Mouse (Mus musculus) CH12.LX (cell line): ENCODE data around the gene Osbpl3. TPM values are rescaled to one million over a fixed set of nuclear protein-coding genes. Genes with fewer than 3 reads are reported as not detected.

Experiments
- DNase-seq: peaks from one replicate; pipeline ENCODE4 v3.0.0-alpha.2; 2013; ENCODE audit errors: extremely low read depth
- H3K27ac ChIP-seq: 2 replicates; pipeline ENCODE4 v1.5.1; 2012; ENCODE audit warnings: low read depth, mild to moderate bottlenecking, control low read depth, moderate library complexity; ENCODE audit not compliant: insufficient read depth
- H3K27me3 ChIP-seq: replicated peaks from 2 replicates; pipeline ENCODE3; 2012; ENCODE audit warnings: inconsistent platforms
- H3K36me3 ChIP-seq, 2 experiments: replicated peaks in 1 of 2; 2 replicates each; pipeline versions ENCODE3 to v1.6.1; 2012; ENCODE audit warnings: inconsistent platforms in 1 of 2, low read length in 1 of 2, mild to moderate bottlenecking in 1 of 2, mixed read lengths in 1 of 2, moderate library complexity in 1 of 2; ENCODE audit not compliant: control insufficient read depth in 1 of 2, insufficient read depth in 1 of 2
- H3K4me1 ChIP-seq, 2 experiments: 2 replicates each; pipeline ENCODE4 v1.6.1; 2012; ENCODE audit warnings: inconsistent platforms in 1 of 2, moderate library complexity in 1 of 2; ENCODE audit not compliant: insufficient read depth in 2 of 2, control insufficient read depth in 1 of 2
- H3K4me2 ChIP-seq: 2 replicates; pipeline ENCODE4 v1.6.1; 2012; ENCODE audit warnings: low read depth, mild to moderate bottlenecking, control low read depth; ENCODE audit not compliant: poor library complexity, insufficient read depth, severe bottlenecking
- H3K4me3 ChIP-seq, 3 experiments: fragments of 150-350 bp in 1 of 3; sonication (generic) in 1 of 3; replicated peaks in 1 of 3; 2 replicates each; pipeline versions ENCODE3 to v1.5.1; 2011 to 2012; ENCODE audit warnings: low read depth in 2 of 3, low read length in 2 of 3, mild to moderate bottlenecking in 2 of 3, moderate library complexity in 2 of 3, control low read depth in 1 of 3, improper control_type of control experiment in 1 of 3, inconsistent platforms in 1 of 3, mixed read lengths in 1 of 3; ENCODE audit not compliant: poor library complexity in 1 of 3
- H3K79me2 ChIP-seq: replicated peaks from 2 replicates; pipeline ENCODE4 v1.6.1; 2012; ENCODE audit warnings: mild to moderate bottlenecking, moderate library complexity; ENCODE audit not compliant: control insufficient read depth, poor library complexity, insufficient read depth, severe bottlenecking; ENCODE audit errors: extremely low read depth
- H3K9ac ChIP-seq: 2 replicates; pipeline ENCODE4 v1.6.1; 2012; ENCODE audit warnings: low read depth, mild to moderate bottlenecking, control low read depth, moderate library complexity; ENCODE audit not compliant: insufficient read depth
- H3K9me3 ChIP-seq: replicated peaks from 2 replicates; pipeline ENCODE3; 2012; ENCODE audit warnings: low read length, inconsistent platforms, mixed read lengths
- BHLHE40 ChIP-seq: IDR thresholded peaks from 2 replicates; pipeline ENCODE4 v1.6.1; 2011; ENCODE audit warnings: mild to moderate bottlenecking, low read depth, low read length, improper control_type of control experiment
- CHD2 ChIP-seq: IDR thresholded peaks from 2 replicates; pipeline ENCODE4 v1.6.1; 2011; ENCODE audit warnings: low read length, improper control_type of control experiment
- E2F4 ChIP-seq: IDR thresholded peaks from 2 replicates; pipeline ENCODE4 v1.6.1; 2011; ENCODE audit warnings: low read depth, low read length, improper control_type of control experiment; ENCODE audit not compliant: insufficient replicate concordance
- EP300 ChIP-seq: IDR thresholded peaks from 2 replicates; pipeline ENCODE4 v1.6.1; 2011; ENCODE audit warnings: low read length, improper control_type of control experiment
- ETS1 ChIP-seq: conservative IDR thresholded peaks from 2 replicates; pipeline ENCODE4 v1.6.1; 2012; ENCODE audit warnings: low read depth, mild to moderate bottlenecking, inconsistent platforms, low read length, improper control_type of control experiment, moderate library complexity
- IRF4 ChIP-seq: IDR thresholded peaks from 2 replicates; pipeline ENCODE4 v1.6.1; 2014; ENCODE audit warnings: low read depth, mild to moderate bottlenecking, inconsistent platforms, low read length, improper control_type of control experiment
- JUN ChIP-seq: IDR thresholded peaks from 2 replicates; pipeline ENCODE4 v1.6.1; 2011; ENCODE audit warnings: low read depth, mild to moderate bottlenecking, low read length, improper control_type of control experiment, moderate library complexity; ENCODE audit not compliant: insufficient read depth
- JUND ChIP-seq: conservative IDR thresholded peaks from 2 replicates; pipeline ENCODE4 v1.6.1; 2011; ENCODE audit warnings: low read depth, low read length, improper control_type of control experiment
- MAFK ChIP-seq: IDR thresholded peaks from 2 replicates; pipeline ENCODE4 v1.6.1; 2011; ENCODE audit warnings: low read length, improper control_type of control experiment; ENCODE audit not compliant: insufficient replicate concordance
- RAD21 ChIP-seq: IDR thresholded peaks from 2 replicates; pipeline ENCODE4 v1.6.1; 2011; ENCODE audit warnings: low read depth, mild to moderate bottlenecking, low read length, improper control_type of control experiment, moderate library complexity
- SIN3A ChIP-seq: IDR thresholded peaks from 2 replicates; pipeline ENCODE4 v1.6.1; 2012; ENCODE audit warnings: low read length, improper control_type of control experiment, inconsistent platforms
- SMC3 ChIP-seq: IDR thresholded peaks from 2 replicates; pipeline ENCODE4 v1.6.1; 2011; ENCODE audit warnings: low read depth, low read length, improper control_type of control experiment
- UBTF ChIP-seq: IDR thresholded peaks from 2 replicates; pipeline ENCODE4 v1.6.1; 2012; ENCODE audit warnings: low read depth, mild to moderate bottlenecking, inconsistent platforms, low read length, improper control_type of control experiment, moderate library complexity
- USF2 ChIP-seq: conservative IDR thresholded peaks from 2 replicates; pipeline ENCODE4 v1.6.1; 2011; ENCODE audit warnings: low read depth, low read length, improper control_type of control experiment
- ZC3H11A ChIP-seq: IDR thresholded peaks from 2 replicates; pipeline ENCODE4 v1.6.1; 2012; ENCODE audit warnings: low read depth, mild to moderate bottlenecking, inconsistent platforms, low read length, improper control_type of control experiment
- ZKSCAN1 ChIP-seq: IDR thresholded peaks from 2 replicates; pipeline ENCODE4 v1.6.1; 2012; ENCODE audit warnings: low read depth, inconsistent platforms, low read length, improper control_type of control experiment, borderline replicate concordance
- ZMIZ1 ChIP-seq: IDR thresholded peaks from 2 replicates; pipeline ENCODE4 v1.6.1; 2012; ENCODE audit warnings: low read depth, mild to moderate bottlenecking, inconsistent platforms, low read length, improper control_type of control experiment
- ZNF384 ChIP-seq: IDR thresholded peaks from 2 replicates; pipeline ENCODE4 v1.6.1; 2012; ENCODE audit warnings: low read depth, low read length, improper control_type of control experiment, inconsistent platforms
- dilution Hi-C: fragments of 300-500 bp; cut with MboI; formaldehyde crosslinking; loops from 2 replicates; pipeline ENCODE4 v1.14.3; 2020; ENCODE audit warnings: low sequenced_read_pairs; ENCODE audit not compliant: extremely low pct_unique_long_range_greater_than_20kb, extremely low pct_ligation_motif_present
- in situ Hi-C: fragments of 300-500 bp; cut with MboI; formaldehyde crosslinking; loops from 3 replicates; pipeline ENCODE4 v1.14.3; 2019; ENCODE audit warnings: low sequenced_read_pairs, low pct_ligation_motif_present, low pct_unique_long_range_greater_than_20kb, mixed read lengths
- polyA plus RNA-seq: library from polyadenylated mRNA; unstranded; fragments of >175 nt; gene quantifications from 2 replicates; pipeline ENCODE4 v1.2.1, GENCODE M21; 2012; ENCODE audit warnings: low read depth; ENCODE audit not compliant: insufficient read length
- total RNA-seq, 2 experiments: library from RNA; depleted of rRNA; stranded (reverse); fragments of 300-350 nt in 1 of 2; fragments of >200 nt in 1 of 2; gene quantifications; 2 replicates each; pipeline ENCODE4 v1.2.3; 2012 to 2014

The Osbpl3 gene
- total and polyA plus RNA-seq, 3 experiments = 2.2 to 8.1 (median 3.5) TPM

GRCm38 (mm10) chr6:50244967-50245366, 211.0 kb downstream of the Osbpl3 start:
- Histone ChIP-seq H3K9ac (no peak overlapping the region), H3K36me3 (no peaks in the 10 kb centered on the region), H3K4me1 (peaks cover 3 to 12% of the 10 kb centered on the region in 2 experiments; a peak in 1 of 4 replicates), H3K9me3 (no peaks in the 10 kb centered on the region), H3K4me2 (no peak overlapping the region), H3K79me2 (no peaks in the 10 kb centered on the region), H3K27ac (no peak overlapping the region), H3K27me3 (no peaks in the 10 kb centered on the region), H3K4me3 (no peak overlapping the region)
- DNase-seq = no peak
- dilution Hi-C loops (no loop called here), in situ Hi-C loops (no loop called here)
- TF ChIP-seq UBTF (no peak), E2F4 (no peak), ETS1 (no peak), ZC3H11A (no peak), IRF4 (no peak), USF2 (no peak), JUN (no peak)

GRCm38 (mm10) chr6:50244126-50244525, 211.9 kb downstream of the Osbpl3 start:
- Histone ChIP-seq H3K4me1 (peaks cover 3 to 12% of the 10 kb centered on the region in 2 experiments; a peak in 2 of 4 replicates), H3K27ac (no peak overlapping the region), H3K9ac (no peak overlapping the region), H3K79me2 (no peaks in the 10 kb centered on the region), H3K9me3 (no peaks in the 10 kb centered on the region), H3K27me3 (no peaks in the 10 kb centered on the region), H3K4me2 (no peak overlapping the region), H3K36me3 (no peaks in the 10 kb centered on the region), H3K4me3 (no peak overlapping the region)
- TF ChIP-seq ZNF384 (no peak), MAFK (no peak), JUND (no peak), USF2 (no peak), ZKSCAN1 (no peak), ETS1 (no peak), IRF4 (no peak), EP300 (no peak), SIN3A (no peak), SMC3 (no peak), ZMIZ1 (no peak), BHLHE40 (no peak), UBTF (no peak), JUN (no peak), CHD2 (no peak), RAD21 (no peak)
- dilution Hi-C loops = no loop called here
- in situ Hi-C loops = no loop called here
- DNase-seq = no peak

Other genes starting within 250 kb of the Osbpl3 start
- gene Gsdme, start 192.3 kb downstream of the Osbpl3 start, total RNA-seq (2012; rRNA removed) = 0.29 and 0.38 TPM in 2 replicates
- not detected in 2 replicates for gene Gsdme, start 192.3 kb downstream of the Osbpl3 start, total RNA-seq (2014; rRNA removed)
- 1.8 and 2.0 TPM in 2 replicates for gene Gsdme, start 192.3 kb downstream of the Osbpl3 start, polyA plus RNA-seq
- 44.6 and 78.9 TPM in 2 replicates for gene Cycs, start 110.3 kb upstream of the Osbpl3 start, total RNA-seq (2012; rRNA removed)
- 122 and 137 TPM in 2 replicates for gene Cycs, start 110.3 kb upstream of the Osbpl3 start, total RNA-seq (2014; rRNA removed)
- 23.0 and 34.2 TPM in 2 replicates for gene Cycs, start 110.3 kb upstream of the Osbpl3 start, polyA plus RNA-seq
- gene 4921507P07Rik, start 140.4 kb upstream of the Osbpl3 start, total RNA-seq (2012; rRNA removed) = not detected in 2 replicates
- gene 4921507P07Rik, start 140.4 kb upstream of the Osbpl3 start, total RNA-seq (2014; rRNA removed) = not detected in 2 replicates
- gene 4921507P07Rik, start 140.4 kb upstream of the Osbpl3 start, polyA plus RNA-seq = 0.13 and 0.14 TPM in 2 replicates
- gene Npvf, start 198.2 kb upstream of the Osbpl3 start, total RNA-seq (2012; rRNA removed) = not detected in 2 replicates
- gene Npvf, start 198.2 kb upstream of the Osbpl3 start, total RNA-seq (2014; rRNA removed) = not detected in 2 replicates
- gene Npvf, start 198.2 kb upstream of the Osbpl3 start, polyA plus RNA-seq = not detected in 2 replicates